Mouse (Mus musculus) cerebellum, postnatal 36 days (tissue): Measurements from ENCODE around the gene Itprid2.

Experiments
- DNase-seq, 2 experiments: peaks; one replicate each; pipeline ENCODE4 v3.0.0; 2021 to 2022; ENCODE audit warnings: mixed read lengths in 2 of 2

Gene Itprid2

DNA sequence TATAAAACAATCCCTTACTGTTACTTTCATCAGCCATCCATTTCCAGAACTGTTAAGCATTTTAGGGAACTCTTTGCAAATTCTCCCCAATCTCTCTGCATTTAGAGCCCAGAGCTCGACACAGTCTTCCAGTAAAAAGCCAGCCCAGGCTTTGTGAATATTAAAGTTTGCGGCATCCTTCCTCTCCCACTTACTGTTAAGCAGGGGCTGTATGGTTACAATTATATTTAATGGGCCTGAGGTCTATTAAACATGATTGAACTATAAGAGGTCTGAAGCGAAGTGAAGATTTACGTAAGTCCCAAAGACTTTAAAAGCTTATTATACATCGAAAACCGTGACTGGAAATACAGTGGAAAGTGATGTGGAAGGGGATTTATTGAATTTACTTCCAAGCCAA is 79.6 kb downstream of the Itprid2 start:
- DNase-seq: no peak

DNA sequence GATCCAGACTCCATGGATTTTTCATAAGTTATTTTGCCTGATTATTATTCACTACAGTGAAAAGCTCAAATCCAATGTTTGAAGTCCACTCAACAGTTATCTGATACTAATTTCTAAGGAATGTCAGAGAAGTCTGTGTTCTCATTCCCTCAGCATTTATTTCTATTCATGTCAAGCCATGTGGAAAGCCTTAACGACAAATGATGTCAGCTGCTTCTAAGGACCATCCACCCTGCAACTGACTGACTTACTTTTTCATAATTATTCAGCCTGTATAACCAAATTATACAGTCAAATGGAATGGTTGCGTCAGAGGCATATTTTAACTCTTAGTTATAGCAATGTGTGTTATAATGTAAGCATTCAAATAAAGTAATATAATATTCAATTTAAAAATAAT is 80.8 kb downstream of the Itprid2 start:
- no peak for DNase-seq

- no peak for DNase-seq
These were observed 82.7 kb downstream of the Itprid2 start for GRCm38 (mm10) chr2:79717846-79718245.

GRCm38 (mm10) chr2:79722415-79722814 is 87.3 kb downstream of the Itprid2 start:
- no peak for DNase-seq
